Mouse (Mus musculus): Measurements from ENCODE around the gene Jph2. TPM values are rescaled to one million over a fixed set of nuclear protein-coding genes. Genes with fewer than 3 reads are reported as not detected.
"Not testable (repeated sequence)": the region's sequence is repeated elsewhere in the genome, so short reads cannot be mapped to it uniquely, and the experiment has no call there.

Jph2 gene
- polyA plus RNA-seq, 1 experiment from 2014 or later = 0.74 TPM

DNA sequence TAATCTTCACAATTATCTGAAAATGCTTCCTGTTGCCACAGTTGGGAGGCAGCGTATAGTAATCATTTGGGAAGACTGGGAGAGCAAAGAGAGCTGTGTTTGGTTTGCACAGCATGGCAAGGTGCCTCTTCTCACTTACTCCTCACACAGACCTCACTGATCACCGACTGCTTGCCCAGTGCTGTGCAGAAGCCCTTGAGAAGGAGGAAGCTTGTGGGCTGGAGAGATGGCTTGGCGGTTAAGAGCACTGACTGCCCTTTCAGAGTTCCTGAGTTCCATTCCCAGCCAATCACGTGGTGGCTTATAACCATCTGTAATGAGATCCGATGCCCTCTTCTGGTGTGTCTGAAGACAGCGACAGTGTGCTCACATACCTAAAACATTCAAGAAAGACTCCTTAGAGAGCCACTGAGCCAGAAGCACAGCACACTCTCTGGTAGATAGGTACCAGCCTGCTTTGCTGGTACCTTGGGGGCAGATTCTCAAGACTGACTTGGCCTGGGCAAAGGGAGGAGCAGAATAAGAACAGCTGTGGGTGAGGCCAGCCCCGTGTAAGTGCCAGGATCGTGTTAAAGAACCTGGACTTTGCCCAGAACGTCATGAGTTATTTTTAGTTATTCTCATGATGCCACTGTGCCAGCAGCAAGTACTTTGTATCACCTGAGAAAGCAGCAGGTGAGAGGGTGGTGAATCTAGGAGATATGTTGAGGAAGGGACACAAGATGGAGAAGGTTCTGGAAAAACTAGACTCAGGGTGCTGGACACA is 25.3 kb upstream of the Jph2 start:
- Histone ChIP-seq H3K27me3 (no peaks in the 10 kb centered on the region), H3K9me3 (no peaks in the 10 kb centered on the region), H3K4me2 (no peak overlapping the region), H3K36me3 (0 out of 2 replicates have a peak, but pooled peaks cover 4% of the 10 kb centered on the region), H3K9ac (no peak overlapping the region), H3K4me3 (no peak overlapping the region), H3K4me1 (replicated peaks) (peaks cover 25% of the 10 kb centered on the region), H3K27ac (replicated peaks) (no peak overlapping the region)
- WGBS = 83% methylated on average over 9 of the region's 9 CpGs
- ATAC-seq (ENCODE audit: low FRiP score, low read depth) = no peak

- H3K27ac ChIP-seq (replicated peaks) = peak overlapping the region; percentile 88; the same call in 1 of the 2 replicates
- no peaks in the 10 kb centered on the region for H3K27me3 ChIP-seq
- WGBS = 36% methylated on average over 10 of the region's 10 CpGs
- no peaks in the 10 kb centered on the region for H3K9me3 ChIP-seq
- no peak for ATAC-seq (ENCODE audit: low FRiP score, low read depth)
- H3K9ac ChIP-seq = peak overlapping the region; percentile 77
- 0 out of 2 replicates have a peak, but pooled peaks cover 4% of the 10 kb centered on the region for H3K36me3 ChIP-seq
- peak overlapping the region; percentile 76 for H3K4me3 ChIP-seq
- H3K4me1 ChIP-seq (replicated peaks) = peaks cover 33% of the 10 kb centered on the region
- H3K4me2 ChIP-seq = peak overlapping the region; percentile 87
These were observed 22.6 kb upstream of the Jph2 start for GRCm38 (mm10) chr2:163420366-163420886.

DNA sequence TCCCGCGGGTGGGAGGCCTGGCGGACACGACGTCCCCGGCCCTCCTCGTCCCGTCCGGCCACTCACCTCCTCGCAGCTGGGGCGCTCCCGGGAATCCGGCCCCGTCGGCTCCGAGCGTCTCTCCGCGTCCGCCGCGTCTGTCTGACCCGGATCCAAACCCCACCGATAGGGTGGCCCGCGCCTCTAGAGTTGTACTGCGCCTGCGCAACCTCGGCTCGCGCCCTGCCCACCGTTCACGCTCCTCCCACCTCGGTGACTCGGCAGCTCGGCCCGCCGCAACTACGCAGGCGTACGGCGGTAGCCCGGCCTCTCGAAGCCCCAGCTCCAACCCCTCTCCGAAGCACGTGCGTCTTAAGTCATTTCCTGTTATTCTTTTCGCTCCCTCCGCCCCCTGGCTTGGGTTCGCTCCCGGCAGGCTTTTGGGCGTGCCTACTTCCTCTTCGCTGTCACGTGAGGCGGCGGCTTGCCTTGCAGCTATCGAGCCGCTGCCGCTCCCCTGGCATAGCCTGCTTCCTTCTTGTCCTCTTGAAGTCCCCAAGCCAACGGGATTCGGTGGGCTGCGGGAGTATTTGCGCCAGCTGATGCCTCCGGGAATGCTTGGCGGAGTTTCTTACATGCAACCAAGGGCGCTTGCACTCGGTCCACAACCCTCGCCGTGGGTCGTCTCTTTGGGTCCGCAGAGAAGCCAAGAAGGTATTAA is 21.7 kb upstream of the Jph2 start:
- Histone ChIP-seq H3K36me3 (peaks cover 6% of the 10 kb centered on the region; the same call in 1 of the 2 replicates), H3K27ac (replicated peaks) (peak overlapping the region; percentile 88), H3K9ac (peak overlapping the region; percentile 83), H3K4me2 (peak overlapping the region; percentile 87), H3K27me3 (no peaks in the 10 kb centered on the region), H3K9me3 (no peaks in the 10 kb centered on the region), H3K4me3 (peak overlapping the region; percentile 76), H3K4me1 (replicated peaks) (peaks cover 33% of the 10 kb centered on the region)
- under 1% methylated on average over 70 of the region's 71 CpGs for WGBS
- ATAC-seq (ENCODE audit: low FRiP score, low read depth) = peak; percentile 99

DNA sequence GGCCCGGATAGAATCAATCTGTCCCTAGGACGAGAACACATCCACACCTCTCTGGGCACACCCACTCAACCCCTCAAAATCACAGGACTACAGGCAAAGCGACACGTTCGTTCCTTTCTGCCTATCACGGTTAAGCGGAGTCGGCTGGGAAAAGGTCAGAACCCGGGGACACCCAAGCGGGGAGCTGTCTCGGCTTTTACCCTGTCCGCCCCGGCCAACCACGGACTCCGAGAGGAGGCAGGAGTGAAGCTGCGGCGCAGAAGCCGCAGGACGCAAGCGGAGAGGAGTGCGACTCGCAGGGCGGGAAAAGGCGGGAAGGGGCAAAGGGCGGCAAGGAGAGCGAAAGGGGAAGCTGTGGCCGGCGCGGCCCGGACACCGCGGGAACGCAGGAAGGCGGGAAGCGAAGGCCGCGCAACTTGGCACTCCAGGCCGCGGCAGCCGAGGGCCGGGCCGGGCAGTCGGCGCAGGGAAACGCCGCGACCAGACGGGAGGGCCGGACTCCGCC is 21.1 kb upstream of the Jph2 start:
- H3K4me1 ChIP-seq (replicated peaks) = peaks cover 33% of the 10 kb centered on the region
- under 1% methylated on average over 34 of the region's 50 CpGs for WGBS
- no peaks in the 10 kb centered on the region for H3K9me3 ChIP-seq
- H3K27me3 ChIP-seq = no peaks in the 10 kb centered on the region
- peak; percentile 65; the same call in 1 of the 2 replicates for ATAC-seq (ENCODE audit: low FRiP score, low read depth)
- peak overlapping the region; percentile 76 for H3K4me3 ChIP-seq
- H3K36me3 ChIP-seq = peaks cover 10% of the 10 kb centered on the region; the same call in 1 of the 2 replicates
- H3K27ac ChIP-seq (replicated peaks) = peak overlapping the region; percentile 75
- H3K4me2 ChIP-seq = peak overlapping the region; percentile 74
- H3K9ac ChIP-seq = peak overlapping the region; percentile 83

- peak overlapping the region; percentile 76; the same call in 1 of the 2 replicates for H3K4me3 ChIP-seq
- ATAC-seq (ENCODE audit: low FRiP score, low read depth) = no peak
- no peak overlapping the region for H3K9ac ChIP-seq
- peak overlapping the region; percentile 74 for H3K4me2 ChIP-seq
- H3K27me3 ChIP-seq = no peaks in the 10 kb centered on the region
- no peak overlapping the region for H3K27ac ChIP-seq (replicated peaks)
- H3K9me3 ChIP-seq = no peaks in the 10 kb centered on the region
- H3K36me3 ChIP-seq = peaks cover 13% of the 10 kb centered on the region
- peaks cover 33% of the 10 kb centered on the region for H3K4me1 ChIP-seq (replicated peaks)
These were observed 20.0 kb upstream of the Jph2 start for GRCm38 (mm10) chr2:163417830-163418229.

DNA sequence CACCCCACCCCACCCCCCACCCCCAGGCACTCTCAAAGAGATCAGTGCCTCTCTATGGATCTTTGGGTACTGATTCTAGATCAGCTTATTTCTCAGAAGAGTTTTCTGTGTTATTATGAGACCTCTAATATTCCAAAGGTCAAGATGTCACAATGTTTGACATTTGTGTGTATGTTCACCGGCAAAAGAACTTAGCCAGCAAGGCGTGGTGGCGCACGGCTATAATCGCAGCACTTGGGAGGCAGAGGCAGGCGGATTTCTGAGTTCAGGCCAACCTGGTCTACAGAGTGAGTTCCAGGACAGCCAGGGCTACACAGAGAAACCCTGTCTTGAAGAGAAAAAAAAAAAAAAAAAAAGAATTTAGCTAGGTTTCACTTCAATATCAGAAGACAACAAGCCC is 19.2 kb upstream of the Jph2 start:
- no peak for ATAC-seq (ENCODE audit: low FRiP score, low read depth)

DNA sequence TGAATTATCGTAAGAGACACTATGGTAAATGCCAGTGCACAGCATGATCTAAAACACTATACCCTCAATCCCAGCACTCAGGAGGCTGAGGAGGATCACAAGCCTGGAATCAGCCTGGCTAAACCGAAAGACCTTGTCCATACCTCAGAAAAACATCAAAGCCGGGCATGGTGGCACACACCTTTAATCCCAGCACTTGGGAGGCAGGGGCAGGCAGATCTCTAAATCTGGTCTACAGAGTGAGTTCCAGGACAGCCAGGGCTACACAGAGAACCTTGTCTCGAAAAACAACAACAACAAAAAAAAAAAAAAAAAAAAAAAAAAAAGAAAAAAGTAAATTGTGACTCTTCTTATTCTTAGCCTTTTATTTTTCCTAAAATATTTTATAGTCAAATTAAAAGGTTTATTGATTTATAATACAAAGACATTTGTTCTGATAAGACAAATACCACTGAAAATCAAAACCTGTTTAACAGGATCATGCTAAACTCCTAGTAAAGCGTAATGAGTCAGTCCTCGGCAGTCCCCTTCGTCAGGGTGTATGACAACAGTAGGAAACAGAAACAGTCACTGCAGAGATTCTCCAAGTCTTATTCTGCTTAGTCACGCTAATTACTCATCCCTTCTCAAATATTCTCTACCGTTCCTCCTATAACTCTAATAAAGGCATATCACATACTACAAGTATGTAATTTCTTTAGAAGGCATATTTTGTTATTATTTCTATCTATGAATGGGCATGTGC is 15.2 kb upstream of the Jph2 start:
- H3K36me3 ChIP-seq = peaks cover 46% of the 10 kb centered on the region

More for the DNA sequence above, 19.2 kb upstream of the Jph2 start:
- H3K36me3 ChIP-seq = peaks cover 16% of the 10 kb centered on the region
- H3K4me1 ChIP-seq (replicated peaks) = peaks cover 33% of the 10 kb centered on the region
- H3K27ac ChIP-seq (replicated peaks) = no peak overlapping the region
- WGBS = 92% methylated on average over 6 of the region's 6 CpGs
- no peak overlapping the region for H3K9ac ChIP-seq
- H3K9me3 ChIP-seq = no peaks in the 10 kb centered on the region
- H3K4me3 ChIP-seq = no peak overlapping the region
- H3K27me3 ChIP-seq = no peaks in the 10 kb centered on the region
- H3K4me2 ChIP-seq = no peak overlapping the region

GRCm38 (mm10) chr2:163412419-163412818 is 14.6 kb upstream of the Jph2 start:
- H3K4me2 ChIP-seq = no peak overlapping the region
- H3K9ac ChIP-seq = no peak overlapping the region
- H3K27me3 ChIP-seq = no peaks in the 10 kb centered on the region
- 98% methylated on average over 4 of the region's 4 CpGs for WGBS
- no peak overlapping the region for H3K4me3 ChIP-seq
- H3K36me3 ChIP-seq = peaks cover 47% of the 10 kb centered on the region
- H3K4me1 ChIP-seq (replicated peaks) = peaks cover 2% of the 10 kb centered on the region; the same call in 1 of the 2 replicates
- H3K27ac ChIP-seq (replicated peaks) = no peak overlapping the region
- ATAC-seq (ENCODE audit: low FRiP score, low read depth) = no peak
- H3K9me3 ChIP-seq = no peaks in the 10 kb centered on the region

More for the DNA sequence above, 15.2 kb upstream of the Jph2 start:
- no peaks in the 10 kb centered on the region for H3K27me3 ChIP-seq
- no peak overlapping the region for H3K4me3 ChIP-seq
- H3K4me1 ChIP-seq (replicated peaks) = peaks cover 8% of the 10 kb centered on the region
- WGBS = 92% methylated on average over 9 of the region's 9 CpGs
- no peak overlapping the region for H3K9ac ChIP-seq
- no peak for ATAC-seq (ENCODE audit: low FRiP score, low read depth)
- H3K4me2 ChIP-seq = no peak overlapping the region
- H3K9me3 ChIP-seq = no peaks in the 10 kb centered on the region
- H3K27ac ChIP-seq (replicated peaks) = no peak overlapping the region

- no peaks in the 10 kb centered on the region for H3K27me3 ChIP-seq
- H3K9me3 ChIP-seq = no peaks in the 10 kb centered on the region
- no peak overlapping the region for H3K27ac ChIP-seq (replicated peaks)
- 95% methylated on average over 4 of the region's 4 CpGs for WGBS
- H3K4me1 ChIP-seq (replicated peaks) = no peaks in the 10 kb centered on the region
- no peak overlapping the region for H3K4me2 ChIP-seq
- no peak overlapping the region for H3K9ac ChIP-seq
- no peak for ATAC-seq (ENCODE audit: low FRiP score, low read depth)
- H3K4me3 ChIP-seq = no peak overlapping the region
- peaks cover 53% of the 10 kb centered on the region for H3K36me3 ChIP-seq
These were observed 14.0 kb upstream of the Jph2 start for GRCm38 (mm10) chr2:163411840-163412239.

- not testable (repeated sequence) for H3K4me2 ChIP-seq; ATAC-seq (ENCODE audit: low FRiP score, low read depth); H3K27me3 ChIP-seq; H3K9me3 ChIP-seq; H3K4me3 ChIP-seq; H3K27ac ChIP-seq (replicated peaks); H3K9ac ChIP-seq; H3K4me1 ChIP-seq (replicated peaks)
- H3K36me3 ChIP-seq = peaks cover 53% of the 10 kb centered on the region
- WGBS = 98% methylated on average over 3 of the region's 3 CpGs
These were observed 13.6 kb upstream of the Jph2 start for GRCm38 (mm10) chr2:163411344-163411743.

GRCm38 (mm10) chr2:163410211-163410610 is 12.4 kb upstream of the Jph2 start:
- ATAC-seq (ENCODE audit: low FRiP score, low read depth) = no peak
- peaks cover 57% of the 10 kb centered on the region for H3K36me3 ChIP-seq
- no peak overlapping the region for H3K9ac ChIP-seq
- no peak overlapping the region for H3K4me2 ChIP-seq
- H3K27ac ChIP-seq (replicated peaks) = no peak overlapping the region
- H3K27me3 ChIP-seq = no peaks in the 10 kb centered on the region
- no peaks in the 10 kb centered on the region for H3K4me1 ChIP-seq (replicated peaks)
- H3K4me3 ChIP-seq = no peak overlapping the region
- WGBS = 90% methylated on average over 3 of the region's 3 CpGs
- H3K9me3 ChIP-seq = no peaks in the 10 kb centered on the region

Measured in hindbrain, embryonic 15.5 days (tissue).